Mouse (Mus musculus): Measurements from ENCODE around the gene Xrcc1. TPM values are rescaled to one million over a fixed set of nuclear protein-coding genes. Genes with fewer than 3 reads are reported as not detected.

Gene Xrcc1
- total and polyA plus RNA-seq, 2 experiments, result 4.8 to 17.1 TPM

DNA sequence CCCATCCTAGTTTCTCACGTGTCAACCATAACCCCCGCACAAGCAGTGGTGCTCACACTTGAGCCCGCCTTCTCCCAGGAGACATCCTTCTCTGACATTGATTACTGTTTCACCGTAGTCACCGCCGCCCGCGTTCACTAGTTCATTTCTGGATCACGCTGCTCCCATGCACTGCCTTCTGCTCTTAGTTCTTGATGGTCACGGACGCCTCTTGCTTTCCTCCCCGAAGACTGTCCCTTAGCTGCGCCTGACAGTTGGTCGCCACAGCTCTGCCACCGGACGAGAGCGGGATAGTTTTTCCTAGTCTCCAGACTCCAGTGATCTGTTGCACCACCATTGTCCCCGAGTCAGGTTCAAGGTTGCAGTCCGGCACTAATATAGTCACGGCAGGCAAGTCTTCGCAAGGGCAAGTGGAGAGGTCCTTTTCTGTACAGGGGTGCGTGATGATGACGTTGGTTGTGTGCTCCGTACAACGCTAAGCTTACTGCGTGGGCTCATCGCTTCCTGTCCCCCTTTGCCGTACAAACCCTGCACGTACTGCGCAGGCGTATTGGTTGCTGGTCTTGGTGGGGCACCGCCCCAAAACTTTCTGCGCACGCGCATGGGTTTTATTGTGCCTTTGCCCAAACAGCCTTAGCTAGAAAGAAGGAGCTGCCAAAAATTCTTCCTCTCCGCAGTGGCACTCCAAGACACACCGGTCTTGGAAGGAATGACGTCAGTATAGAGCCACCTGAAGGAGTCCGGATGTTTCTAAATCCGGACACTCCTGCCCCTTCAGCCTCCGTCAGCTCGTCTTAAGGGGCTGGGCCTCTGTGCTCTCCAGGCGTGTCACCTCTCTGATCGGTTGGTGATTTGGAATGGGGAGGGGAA lies 15.8 kb upstream of the Xrcc1 start, which contains the start of gene Irgq:
Gene Irgq (plus strand): TSS at position 628 of the 870 bp plus-strand sequence.
- Histone ChIP-seq H3K27me3 (ENCODE audit: control insufficient read depth, insufficient read depth, low read length) (no peaks in the 10 kb centered on the region), H3K4me3 (ENCODE audit: insufficient read depth, low read depth, low read length) (peak within 1 kb of the TSS; percentile 78), H3K4me1 (ENCODE audit: control insufficient read depth, insufficient read depth, low read length) (peaks cover 6% of the 10 kb centered on the region), H3K27ac (replicated peaks; ENCODE audit: insufficient read depth, low read depth, low read length) (peak within 1 kb of the TSS; percentile 77), H3K36me3 (ENCODE audit: control insufficient read depth, insufficient read depth, low read length) (peaks cover 2% of the 10 kb centered on the region; the same call in 1 of the 2 replicates), H3K9ac (ENCODE audit: low read depth, low read length) (peak within 1 kb of the TSS; percentile 82), H3K79me2 (ENCODE audit: control insufficient read depth, insufficient read depth, low read length) (peaks cover 5% of the 10 kb centered on the region; the same call in 1 of the 2 replicates)
- no peak for TF ChIP-seq CTCF (IDR thresholded peaks at IDR 0.05; ENCODE audit: low read depth, low read length)
- 0 out of 2 replicates have a peak, but pooled peaks have one; percentile 23 for TF ChIP-seq POLR2A (IDR thresholded peaks at IDR 0.05; ENCODE audit: extremely low read depth, insufficient read depth, low read length)
- under 1% methylated on average over 44 of the region's 44 CpGs for WGBS
- DNase-seq (ENCODE audit: extremely low read depth, low read depth, low spot score), result peak; percentile 99

DNA sequence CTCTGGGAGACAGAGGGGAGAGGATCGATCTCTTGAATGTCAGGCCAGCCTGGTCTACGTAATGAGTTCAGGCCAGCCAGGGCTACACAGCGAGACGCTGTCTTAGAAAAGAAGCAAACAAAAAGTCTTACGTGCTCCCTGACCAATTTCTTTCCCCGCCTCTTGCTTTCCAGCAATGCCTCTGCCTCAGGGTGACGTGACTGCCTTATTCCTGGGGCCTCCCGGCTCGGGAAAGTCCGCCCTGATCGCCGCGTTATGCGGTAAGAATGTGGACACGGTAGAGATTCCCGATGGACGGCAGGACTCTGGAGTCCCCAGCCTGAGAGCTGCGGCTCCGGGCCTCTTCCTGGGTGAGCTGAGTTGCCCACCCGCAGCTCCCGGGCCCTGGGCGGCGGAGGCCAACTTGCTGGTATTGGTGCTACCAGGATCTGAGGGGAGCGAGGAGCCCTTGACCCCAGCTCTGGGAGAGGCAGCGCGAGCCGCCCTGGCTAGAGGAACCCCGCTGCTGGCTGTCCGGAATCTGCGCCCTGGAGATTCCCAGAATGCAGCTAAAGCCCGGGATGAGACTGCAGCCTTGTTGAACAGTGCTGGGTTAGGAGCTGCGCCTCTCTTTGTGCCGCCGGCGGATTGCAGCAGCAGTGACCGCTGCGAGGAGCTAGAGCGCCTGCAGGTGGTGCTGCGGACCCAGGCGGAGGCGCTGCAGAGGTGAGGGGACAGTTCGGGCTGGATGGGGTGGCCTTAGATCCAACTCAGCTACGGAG lies 14.7 kb upstream of the Xrcc1 start:
- peak overlapping the region; percentile 78 for H3K4me3 ChIP-seq (ENCODE audit: insufficient read depth, low read depth, low read length)
- no peak for TF ChIP-seq POLR2A (IDR thresholded peaks at IDR 0.05; ENCODE audit: extremely low read depth, insufficient read depth, low read length)
- peak; percentile 85 for TF ChIP-seq CTCF (IDR thresholded peaks at IDR 0.05; ENCODE audit: low read depth, low read length)
- WGBS, result under 1% methylated on average over 43 of the region's 43 CpGs
- peaks cover 6% of the 10 kb centered on the region for H3K4me1 ChIP-seq (ENCODE audit: control insufficient read depth, insufficient read depth, low read length)
- peak overlapping the region; percentile 82 for H3K9ac ChIP-seq (ENCODE audit: low read depth, low read length)
- DNase-seq (ENCODE audit: extremely low read depth, low read depth, low spot score), result peak; percentile 57
- H3K27me3 ChIP-seq (ENCODE audit: control insufficient read depth, insufficient read depth, low read length), result no peaks in the 10 kb centered on the region
- peaks cover 5% of the 10 kb centered on the region; the same call in 1 of the 2 replicates for H3K79me2 ChIP-seq (ENCODE audit: control insufficient read depth, insufficient read depth, low read length)
- peaks cover 2% of the 10 kb centered on the region; the same call in 1 of the 2 replicates for H3K36me3 ChIP-seq (ENCODE audit: control insufficient read depth, insufficient read depth, low read length)
- peak overlapping the region; percentile 66 for H3K27ac ChIP-seq (replicated peaks; ENCODE audit: insufficient read depth, low read depth, low read length)

GRCm38 (mm10) chr7:24533031-24533571 lies 13.0 kb upstream of the Xrcc1 start:
- WGBS, result 96% methylated on average over 28 of the region's 28 CpGs

GRCm38 (mm10) chr7:24533806-24534205 lies 12.3 kb upstream of the Xrcc1 start:
- TF ChIP-seq POLR2A (IDR thresholded peaks at IDR 0.05; ENCODE audit: extremely low read depth, insufficient read depth, low read length), result no peak
- TF ChIP-seq CTCF (IDR thresholded peaks at IDR 0.05; ENCODE audit: low read depth, low read length), result no peak
- Histone ChIP-seq H3K36me3 (ENCODE audit: control insufficient read depth, insufficient read depth, low read length) (peaks cover 2% of the 10 kb centered on the region; the same call in 1 of the 2 replicates), H3K79me2 (ENCODE audit: control insufficient read depth, insufficient read depth, low read length) (peaks cover 5% of the 10 kb centered on the region; the same call in 1 of the 2 replicates), H3K27me3 (ENCODE audit: control insufficient read depth, insufficient read depth, low read length) (no peaks in the 10 kb centered on the region), H3K4me1 (ENCODE audit: control insufficient read depth, insufficient read depth, low read length) (peaks cover 11% of the 10 kb centered on the region), H3K4me3 (ENCODE audit: insufficient read depth, low read depth, low read length) (no peak overlapping the region), H3K9ac (ENCODE audit: low read depth, low read length) (no peak overlapping the region), H3K27ac (replicated peaks; ENCODE audit: insufficient read depth, low read depth, low read length) (no peak overlapping the region)
- no peak for DNase-seq (ENCODE audit: extremely low read depth, low read depth, low spot score)
- 85% methylated on average over 42 of the region's 42 CpGs for WGBS

More at GRCm38 (mm10) chr7:24533031-24533571, 13.0 kb upstream of the Xrcc1 start:
- Histone ChIP-seq H3K36me3 (ENCODE audit: control insufficient read depth, insufficient read depth, low read length) (peaks cover 2% of the 10 kb centered on the region; the same call in 1 of the 2 replicates), H3K9ac (ENCODE audit: low read depth, low read length) (no peak overlapping the region), H3K4me3 (ENCODE audit: insufficient read depth, low read depth, low read length) (no peak overlapping the region), H3K79me2 (ENCODE audit: control insufficient read depth, insufficient read depth, low read length) (peaks cover 5% of the 10 kb centered on the region; the same call in 1 of the 2 replicates), H3K4me1 (ENCODE audit: control insufficient read depth, insufficient read depth, low read length) (peaks cover 11% of the 10 kb centered on the region), H3K27me3 (ENCODE audit: control insufficient read depth, insufficient read depth, low read length) (no peaks in the 10 kb centered on the region), H3K27ac (replicated peaks; ENCODE audit: insufficient read depth, low read depth, low read length) (no peak overlapping the region)
- TF ChIP-seq CTCF (IDR thresholded peaks at IDR 0.05; ENCODE audit: low read depth, low read length), result no peak
- TF ChIP-seq POLR2A (IDR thresholded peaks at IDR 0.05; ENCODE audit: extremely low read depth, insufficient read depth, low read length), result no peak
- no peak for DNase-seq (ENCODE audit: extremely low read depth, low read depth, low spot score)

GRCm38 (mm10) chr7:24534301-24534700 lies 11.8 kb upstream of the Xrcc1 start:
- H3K9ac ChIP-seq (ENCODE audit: low read depth, low read length), result no peak overlapping the region

More at GRCm38 (mm10) chr7:24534301-24534700, 11.8 kb upstream of the Xrcc1 start:
- H3K36me3 ChIP-seq (ENCODE audit: control insufficient read depth, insufficient read depth, low read length), result peaks cover 2% of the 10 kb centered on the region; the same call in 1 of the 2 replicates
- H3K27ac ChIP-seq (replicated peaks; ENCODE audit: insufficient read depth, low read depth, low read length), result no peak overlapping the region
- H3K27me3 ChIP-seq (ENCODE audit: control insufficient read depth, insufficient read depth, low read length), result no peaks in the 10 kb centered on the region
- H3K4me1 ChIP-seq (ENCODE audit: control insufficient read depth, insufficient read depth, low read length), result peaks cover 11% of the 10 kb centered on the region
- no peak overlapping the region for H3K4me3 ChIP-seq (ENCODE audit: insufficient read depth, low read depth, low read length)
- no peak for DNase-seq (ENCODE audit: extremely low read depth, low read depth, low spot score)
- 92% methylated on average over 19 of the region's 19 CpGs for WGBS
- peaks cover 5% of the 10 kb centered on the region; the same call in 1 of the 2 replicates for H3K79me2 ChIP-seq (ENCODE audit: control insufficient read depth, insufficient read depth, low read length)
- TF ChIP-seq POLR2A (IDR thresholded peaks at IDR 0.05; ENCODE audit: extremely low read depth, insufficient read depth, low read length) (no peak), CTCF (IDR thresholded peaks at IDR 0.05; ENCODE audit: low read depth, low read length) (no peak)
